Mouse (Mus musculus) forebrain, embryonic 14.5 days (tissue): ENCODE data around the gene Wfdc21. TPM values are rescaled to one million over a fixed set of nuclear protein-coding genes. Genes with fewer than 3 reads are reported as not detected.

Experiments
- ATAC-seq: fragments of 200-750 bp; cut with Nextera tagmentation; 2 replicates; pipeline ENCODE4 v1.8.0; 2017; ENCODE audit warnings: mild to moderate bottlenecking, moderate library complexity
- DNase-seq: peaks from one replicate; pipeline ENCODE4 v3.0.0-alpha.2; 2015; ENCODE audit warnings: low spot score
- H3K27ac ChIP-seq: fragments of 300-500 bp; sonication (generic); 2 replicates; pipeline ENCODE4 v1.5.1; 2014; ENCODE audit warnings: low read depth, mild to moderate bottlenecking, control low read depth, low read length, moderate library complexity
- H3K27me3 ChIP-seq: fragments of 300-500 bp; sonication (generic); replicated peaks from 2 replicates; pipeline ENCODE4 v1.6.1; 2014; ENCODE audit warnings: low read length, control low read depth, mixed read lengths; ENCODE audit not compliant: control insufficient read depth, insufficient read depth
- H3K36me3 ChIP-seq: fragments of 300-500 bp; sonication (generic); 2 replicates; pipeline ENCODE4 v1.6.1; 2014; ENCODE audit warnings: low read length, control low read depth; ENCODE audit not compliant: control insufficient read depth, insufficient read depth
- H3K4me1 ChIP-seq: fragments of 300-500 bp; sonication (generic); 2 replicates; pipeline ENCODE4 v1.6.1; 2014; ENCODE audit warnings: antibody characterized with exemption, low read length, control low read depth; ENCODE audit not compliant: control insufficient read depth, insufficient read depth
- H3K4me2 ChIP-seq: fragments of 300-500 bp; sonication (generic); 2 replicates; pipeline ENCODE4 v1.6.1; 2014; ENCODE audit warnings: mild to moderate bottlenecking, control low read depth, low read length
- H3K4me3 ChIP-seq: fragments of 300-500 bp; sonication (generic); 2 replicates; pipeline ENCODE4 v1.5.1; 2014; ENCODE audit warnings: low read depth, low read length, control low read depth
- H3K9ac ChIP-seq: fragments of 300-500 bp; sonication (generic); 2 replicates; pipeline ENCODE4 v1.6.1; 2014; ENCODE audit warnings: mild to moderate bottlenecking, low read length, control low read depth, moderate library complexity
- H3K9me3 ChIP-seq: fragments of 300-500 bp; sonication (generic); replicated peaks from 2 replicates; pipeline ENCODE4 v1.6.1; 2016; ENCODE audit warnings: low read length, control low read depth, mixed read lengths; ENCODE audit not compliant: control insufficient read depth
- WGBS: fragments of 180-500 bp; shearing (Covaris S2); extraction: QIAGEN DNeasy Blood & Tissue Kit; methylation state at CpG from one replicate; pipeline ENCODE4 v1.1.7; 2014; 5-methylcytosine and 5-hydroxymethylcytosine counted together
- polyA plus RNA-seq: library from polyadenylated mRNA; unstranded; fragments of >200 nt; fragmentation: Nextera tagmentation; extraction: Ambion mirVana; gene quantifications from 2 replicates; pipeline ENCODE4 v1.2.1, GENCODE M21; 2014

The Wfdc21 gene
- polyA plus RNA-seq, 1 experiment from 2014 or later: not detected

DNA sequence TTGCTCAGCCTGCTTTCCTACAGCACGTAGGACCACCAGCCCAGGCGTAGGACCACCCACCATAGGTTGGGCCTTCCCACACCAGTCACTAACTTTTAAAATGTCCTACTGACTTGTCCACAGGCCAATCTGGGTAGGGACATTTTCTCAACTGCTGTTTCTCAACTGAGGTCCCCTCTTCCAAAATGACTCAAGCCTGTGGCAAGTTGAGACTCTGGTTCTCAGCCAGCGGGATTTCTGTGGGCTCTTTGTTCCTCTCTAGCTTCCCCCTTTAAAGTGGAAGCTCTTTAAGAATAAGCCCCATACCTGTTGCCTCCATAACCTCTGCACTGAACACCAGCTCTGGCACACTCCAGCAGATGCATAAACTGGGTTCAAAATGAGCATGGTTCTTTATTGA lies 3.2 kb upstream of the Wfdc21 start:
- 80% methylated on average over 3 of the region's 3 CpGs for WGBS
- DNase-seq (no peak), ATAC-seq (no peak)
- Histone ChIP-seq H3K36me3 (no peaks in the 10 kb centered on the region), H3K4me2 (no peak overlapping the region), H3K9ac (no peak overlapping the region), H3K4me3 (no peak overlapping the region), H3K9me3 (no peaks in the 10 kb centered on the region), H3K27ac (no peak overlapping the region), H3K27me3 (0 out of 2 replicates have a peak, but pooled peaks cover 4% of the 10 kb centered on the region), H3K4me1 (no peaks in the 10 kb centered on the region)

DNA sequence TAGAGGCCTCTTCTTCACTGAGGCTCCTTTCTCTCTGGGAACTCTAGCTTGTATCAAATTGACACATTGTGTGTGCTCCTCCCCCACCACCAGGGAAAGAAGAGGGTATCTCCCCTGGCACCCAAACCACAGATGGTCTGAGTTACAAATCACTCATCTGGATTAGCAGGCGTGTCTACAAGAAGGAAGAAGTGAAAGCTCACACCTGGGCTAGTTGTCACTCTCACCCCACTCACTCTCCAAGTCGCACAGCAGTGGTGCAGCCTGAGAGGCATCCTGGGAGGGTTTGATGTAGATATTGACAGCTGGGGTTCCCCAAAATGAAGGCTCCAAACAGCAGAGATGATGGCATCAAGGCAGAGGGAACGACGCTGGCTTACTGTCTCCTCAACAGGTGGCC lies 588 bp upstream of the Wfdc21 start:
- ATAC-seq (no peak), DNase-seq (no peak)
- Histone ChIP-seq H3K4me3 (no peak overlapping the region), H3K4me1 (no peaks in the 10 kb centered on the region), H3K27ac (no peak overlapping the region), H3K9ac (no peak overlapping the region), H3K4me2 (no peak overlapping the region), H3K36me3 (no peaks in the 10 kb centered on the region), H3K9me3 (no peaks in the 10 kb centered on the region), H3K27me3 (0 out of 2 replicates have a peak, but pooled peaks cover 4% of the 10 kb centered on the region)
- 72% methylated on average over 4 of the region's 4 CpGs for WGBS

- ATAC-seq: no peak
- no peak overlapping the region for H3K27ac ChIP-seq
- H3K4me3 ChIP-seq: no peak overlapping the region
- DNase-seq: no peak
- no peaks in the 10 kb centered on the region for H3K4me1 ChIP-seq
- H3K9ac ChIP-seq: no peak overlapping the region
- H3K9me3 ChIP-seq: no peaks in the 10 kb centered on the region
- 0 out of 2 replicates have a peak, but pooled peaks cover 4% of the 10 kb centered on the region for H3K27me3 ChIP-seq
- no peaks in the 10 kb centered on the region for H3K36me3 ChIP-seq
- H3K4me2 ChIP-seq: no peak overlapping the region
- WGBS: 65% methylated on average over 6 of the region's 6 CpGs
These were observed 881 bp downstream of the Wfdc21 start for GRCm38 (mm10) chr11:83747376-83748265.

DNA sequence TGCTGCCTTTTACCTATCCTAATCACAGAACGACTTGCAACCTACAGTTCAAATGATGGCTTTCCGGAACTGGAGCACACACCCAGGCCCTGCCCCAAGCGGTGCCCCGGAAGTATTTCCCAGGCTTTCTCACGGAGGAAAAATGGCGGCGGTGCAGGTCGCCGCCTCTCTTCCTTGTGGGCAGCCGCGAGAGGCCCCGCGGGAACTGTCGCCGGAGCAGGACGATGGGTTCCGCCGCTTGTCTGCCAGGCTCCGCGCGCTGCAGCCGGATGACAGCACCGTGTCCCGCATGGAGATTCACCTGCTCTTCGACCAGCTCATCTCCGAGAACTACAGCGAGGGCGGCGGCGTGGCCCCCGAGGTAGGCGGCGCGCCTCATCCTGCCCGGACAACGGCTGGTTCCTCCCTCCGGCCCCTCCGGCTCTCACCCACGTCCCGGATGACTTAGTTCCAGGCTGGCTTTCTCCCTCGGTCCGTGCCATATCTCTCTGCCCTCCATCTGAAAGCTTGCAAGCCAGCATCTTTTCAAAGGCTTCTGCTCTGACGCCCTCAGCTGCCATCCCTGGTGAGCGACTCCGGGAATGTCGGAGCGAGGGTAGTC lies 6.9 kb downstream of the Wfdc21 start, which contains the start of gene Heatr6:
Gene Heatr6, plus strand, starts transcription at position 116 of the 601 bp plus-strand sequence.
- Histone ChIP-seq H3K36me3 (peaks cover 30% of the 10 kb centered on the region), H3K4me2 (peak within 1 kb of the TSS; percentile 73), H3K4me3 (peak within 1 kb of the TSS; percentile 85), H3K27ac (peak within 1 kb of the TSS; percentile 90), H3K9ac (peak within 1 kb of the TSS; percentile 88), H3K4me1 (peaks cover 12% of the 10 kb centered on the region), H3K27me3 (no peaks in the 10 kb centered on the region), H3K9me3 (no peaks in the 10 kb centered on the region)
- WGBS: under 1% methylated on average over 45 of the region's 47 CpGs
- peak; percentile 98 for ATAC-seq
- peak; percentile 96 for DNase-seq

DNA sequence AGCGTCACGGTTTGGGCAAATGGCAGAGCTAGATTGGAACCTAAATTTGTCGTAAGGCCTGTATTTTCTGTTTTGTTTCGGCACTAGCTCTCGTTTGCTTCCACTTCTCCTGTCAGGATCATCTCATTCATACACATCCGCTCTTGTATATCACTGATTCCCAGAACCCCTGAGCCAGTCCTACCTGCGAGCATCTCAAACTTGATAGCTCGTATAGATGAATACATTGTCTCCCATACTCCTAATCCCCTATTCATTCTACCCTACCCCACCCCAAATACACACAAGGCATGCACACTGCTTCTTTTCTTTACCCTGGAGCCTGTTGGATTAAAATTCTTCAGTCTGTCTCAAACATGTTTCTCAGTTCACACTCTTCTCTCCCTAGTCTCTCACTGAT lies 7.5 kb downstream of the Wfdc21 start:
- H3K4me2 ChIP-seq: peak overlapping the region; percentile 73
- peaks cover 36% of the 10 kb centered on the region for H3K36me3 ChIP-seq
- DNase-seq (no peak), ATAC-seq (peak; percentile 47)
- H3K9ac ChIP-seq: peak overlapping the region; percentile 88
- H3K27me3 ChIP-seq: no peaks in the 10 kb centered on the region
- H3K9me3 ChIP-seq: no peaks in the 10 kb centered on the region
- H3K27ac ChIP-seq: peak overlapping the region; percentile 90
- 3% methylated on average over 8 of the region's 8 CpGs for whole genome bisulfite sequencing
- H3K4me1 ChIP-seq: peaks cover 12% of the 10 kb centered on the region
- peak overlapping the region; percentile 85 for H3K4me3 ChIP-seq

GRCm38 (mm10) chr11:83767306-83767705 lies 20.6 kb downstream of the Wfdc21 start:
- H3K9ac ChIP-seq: no peak overlapping the region
- H3K27ac ChIP-seq: no peak overlapping the region
- H3K4me2 ChIP-seq: no peak overlapping the region
- no peaks in the 10 kb centered on the region for H3K9me3 ChIP-seq
- H3K4me3 ChIP-seq: no peak overlapping the region
- no peak for DNase-seq
- WGBS: 92% methylated on average over 9 of the region's 9 CpGs
- H3K27me3 ChIP-seq: no peaks in the 10 kb centered on the region
- no peaks in the 10 kb centered on the region for H3K4me1 ChIP-seq
- ATAC-seq: no peak
- peaks cover 99% of the 10 kb centered on the region for H3K36me3 ChIP-seq

DNA sequence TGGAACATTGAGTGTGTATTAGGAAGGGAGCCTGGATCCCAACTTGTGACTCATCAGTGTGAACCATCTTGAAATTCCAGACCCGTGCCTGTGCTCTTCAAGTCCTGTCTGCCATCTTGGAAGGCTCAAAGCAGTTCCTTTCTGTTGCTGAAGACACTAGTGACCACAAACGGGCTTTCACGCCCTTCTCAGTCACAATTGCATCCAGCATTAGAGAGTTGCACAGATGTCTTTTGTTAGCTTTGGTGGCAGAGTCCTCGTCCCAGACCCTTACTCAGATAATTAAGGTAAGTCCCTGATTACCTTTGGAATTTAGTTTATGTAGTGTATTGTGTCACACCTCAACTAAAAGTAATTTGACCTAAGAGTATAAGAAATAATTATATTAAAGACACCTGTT lies 22.2 kb downstream of the Wfdc21 start:
- no peak overlapping the region for H3K27ac ChIP-seq
- no peak for DNase-seq
- no peaks in the 10 kb centered on the region for H3K9me3 ChIP-seq
- no peak overlapping the region for H3K4me2 ChIP-seq
- no peak for ATAC-seq
- peaks cover 99% of the 10 kb centered on the region for H3K36me3 ChIP-seq
- no peak overlapping the region for H3K9ac ChIP-seq
- 89% methylated on average over 4 of the region's 4 CpGs for WGBS
- H3K27me3 ChIP-seq: no peaks in the 10 kb centered on the region
- no peak overlapping the region for H3K4me3 ChIP-seq
- H3K4me1 ChIP-seq: no peaks in the 10 kb centered on the region

- ATAC-seq: no peak
- 93% methylated on average over 7 of the region's 7 CpGs for WGBS
These were observed 24.3 kb downstream of the Wfdc21 start for GRCm38 (mm10) chr11:83771014-83771413.

GRCm38 (mm10) chr11:83772341-83772740 lies 25.6 kb downstream of the Wfdc21 start:
- no peak overlapping the region for H3K4me2 ChIP-seq
- H3K27me3 ChIP-seq: no peaks in the 10 kb centered on the region
- H3K36me3 ChIP-seq: peaks cover 97% of the 10 kb centered on the region
- no peak overlapping the region for H3K27ac ChIP-seq
- 98% methylated on average over 6 of the region's 6 CpGs for WGBS
- no peak overlapping the region for H3K9ac ChIP-seq
- DNase-seq (no peak), ATAC-seq (no peak)
- H3K4me3 ChIP-seq: no peak overlapping the region
- H3K9me3 ChIP-seq: no peaks in the 10 kb centered on the region
- H3K4me1 ChIP-seq: no peaks in the 10 kb centered on the region

More at GRCm38 (mm10) chr11:83771014-83771413, 24.3 kb downstream of the Wfdc21 start:
- Histone ChIP-seq H3K4me2 (no peak overlapping the region), H3K4me1 (no peaks in the 10 kb centered on the region), H3K27ac (no peak overlapping the region), H3K4me3 (no peak overlapping the region), H3K27me3 (no peaks in the 10 kb centered on the region), H3K9ac (no peak overlapping the region), H3K36me3 (peaks cover 97% of the 10 kb centered on the region), H3K9me3 (no peaks in the 10 kb centered on the region)
- DNase-seq: no peak
